Mouse (Mus musculus): Measurements from ENCODE around the gene Prkg2.

- TF ChIP-seq POLR2A (IDR thresholded peaks at IDR 0.05; ENCODE audit: insufficient read depth, low read depth, low read length), result no peak
- TF ChIP-seq CTCF (IDR thresholded peaks at IDR 0.05; ENCODE audit: insufficient read depth, low read depth, low read length), result no peak
Measured at GRCm38 (mm10) chr5:98995767-98996166, 41.4 kb downstream of the Prkg2 start.
